Mouse (Mus musculus) brain, embryonic 18.5 days (tissue): ENCODE measurements around the gene Ilkap.

Experiments
- DNase-seq: peaks from one replicate; pipeline ENCODE4 v3.0.0-alpha.2; 2012; ENCODE audit warnings: low read depth, low spot score

The Ilkap gene

GRCm38 (mm10) chr1:91413898-91414594 lies 15.4 kb upstream of the Ilkap start, which contains the start of gene Hes6:
Gene Hes6 (minus strand): TSS chr1:91414038.
- DNase-seq, result peak; percentile 52

GRCm38 (mm10) chr1:91413536-91413897 lies 14.9 kb upstream of the Ilkap start:
- no peak for DNase-seq

GRCm38 (mm10) chr1:91413030-91413506 lies 14.5 kb upstream of the Ilkap start:
- peak; percentile 93 for DNase-seq

- peak; percentile 12 for DNase-seq
Measured at GRCm38 (mm10) chr1:91412286-91413029, 13.8 kb upstream of the Ilkap start.

GRCm38 (mm10) chr1:91411631-91412285 lies 13.1 kb upstream of the Ilkap start:
- no peak for DNase-seq

- no peak for DNase-seq
Measured at GRCm38 (mm10) chr1:91407819-91408218, 9.2 kb upstream of the Ilkap start.

GRCm38 (mm10) chr1:91405406-91406169 lies 7.0 kb upstream of the Ilkap start:
- DNase-seq, result no peak

- no peak for DNase-seq
Measured at GRCm38 (mm10) chr1:91404976-91405375, 6.4 kb upstream of the Ilkap start.

- no peak for DNase-seq
Measured at GRCm38 (mm10) chr1:91397927-91398259, 722 bp downstream of the Ilkap start.

- no peak for DNase-seq
Measured at GRCm38 (mm10) chr1:91390369-91390768, 8.2 kb downstream of the Ilkap start.

GRCm38 (mm10) chr1:91381091-91381471 lies 17.5 kb downstream of the Ilkap start:
- DNase-seq, result no peak

GRCm38 (mm10) chr1:91380453-91381090 lies 18.0 kb downstream of the Ilkap start:
- peak; percentile 26 for DNase-seq

- no peak for DNase-seq
Measured at GRCm38 (mm10) chr1:91373414-91373835, 25.2 kb downstream of the Ilkap start.

- no peak for DNase-seq
Measured at GRCm38 (mm10) chr1:91370055-91370454, 28.6 kb downstream of the Ilkap start.

GRCm38 (mm10) chr1:91369408-91369807 lies 29.2 kb downstream of the Ilkap start:
- DNase-seq, result no peak

GRCm38 (mm10) chr1:91367295-91367694 lies 31.3 kb downstream of the Ilkap start:
- no peak for DNase-seq

GRCm38 (mm10) chr1:91366215-91367108 lies 32.2 kb downstream of the Ilkap start, which contains the start of gene Erfe:
Gene Erfe (plus strand): TSS chr1:91366430.
- DNase-seq, result no peak

- no peak for DNase-seq
Measured at GRCm38 (mm10) chr1:91365816-91366214, 32.8 kb downstream of the Ilkap start.

GRCm38 (mm10) chr1:91364822-91365644 lies 33.6 kb downstream of the Ilkap start:
- DNase-seq, result no peak
